Mouse (Mus musculus): Measurements from ENCODE around the gene Dnaaf2. TPM values are rescaled to one million over a fixed set of nuclear protein-coding genes. Genes with fewer than 3 reads are reported as not detected.

Dnaaf2 gene
- polyA plus RNA-seq, 1 experiment from 2014 or later: 6.7 TPM

- H3K27me3 ChIP-seq (ENCODE audit: control insufficient read depth, insufficient read depth, low read length): no peaks in the 10 kb centered on the region
- H3K4me1 ChIP-seq (ENCODE audit: control insufficient read depth in 2 of 2, insufficient read depth in 2 of 2, low read length in 2 of 2): peaks cover 2 to 13% of the 10 kb centered on the region in 2 experiments; a peak in 3 of 4 replicates
- peak; percentile 90 for ATAC-seq (ENCODE audit: insufficient number of reproducible peaks, insufficient read depth, low FRiP score, low read depth)
- H3K4me2 ChIP-seq (ENCODE audit: low read length): peak within 1 kb of the TSS; percentile 74
- H3K9ac ChIP-seq (ENCODE audit: low read length): peak within 1 kb of the TSS; percentile 76
- H3K36me3 ChIP-seq (ENCODE audit: control insufficient read depth, insufficient read depth, low read length): peaks cover 11% of the 10 kb centered on the region; the same call in 1 of the 2 replicates
- H3K4me3 ChIP-seq (ENCODE audit: control insufficient read depth in 1 of 2, insufficient read depth in 1 of 2, low read depth in 1 of 2, low read length in 2 of 2): peak within 1 kb of the TSS; percentile 74 to 94
- WGBS: under 1% methylated on average over 37 of the region's 37 CpGs
- H3K9me3 ChIP-seq (ENCODE audit: control insufficient read depth, low read length): no peaks in the 10 kb centered on the region
- H3K27ac ChIP-seq (replicated peaks in 1 of 2; ENCODE audit: control insufficient read depth in 1 of 2, insufficient read depth in 1 of 2, low read depth in 2 of 2, low read length in 2 of 2): peak within 1 kb of the TSS; percentile 88 to 94
Measured at GRCm38 (mm10) chr12:69227776-69228466, 29.7 kb upstream of the Dnaaf2 start, which contains the start of gene Pole2. TSS of gene Pole2 (minus strand) at chr12:69228195.

- no peak overlapping the region for H3K4me2 ChIP-seq (ENCODE audit: low read length)
- H3K36me3 ChIP-seq (ENCODE audit: control insufficient read depth, insufficient read depth, low read length): peaks cover 59% of the 10 kb centered on the region
- no peak for ATAC-seq (ENCODE audit: insufficient number of reproducible peaks, insufficient read depth, low FRiP score, low read depth)
- H3K27ac ChIP-seq (replicated peaks in 1 of 2; ENCODE audit: control insufficient read depth in 1 of 2, insufficient read depth in 1 of 2, low read depth in 2 of 2, low read length in 2 of 2): no peak overlapping the region
- H3K4me3 ChIP-seq (ENCODE audit: control insufficient read depth in 1 of 2, insufficient read depth in 1 of 2, low read depth in 1 of 2, low read length in 2 of 2): no peak overlapping the region
- H3K9me3 ChIP-seq (ENCODE audit: control insufficient read depth, low read length): no peaks in the 10 kb centered on the region
- 93% methylated on average over 19 of the region's 19 CpGs for WGBS
- no peaks in the 10 kb centered on the region for H3K4me1 ChIP-seq (ENCODE audit: control insufficient read depth in 2 of 2, insufficient read depth in 2 of 2, low read length in 2 of 2)
- no peak overlapping the region for H3K9ac ChIP-seq (ENCODE audit: low read length)
- H3K27me3 ChIP-seq (ENCODE audit: control insufficient read depth, insufficient read depth, low read length): no peaks in the 10 kb centered on the region
Measured at GRCm38 (mm10) chr12:69220613-69221277, 22.5 kb upstream of the Dnaaf2 start.

- H3K4me1 ChIP-seq (ENCODE audit: control insufficient read depth in 2 of 2, insufficient read depth in 2 of 2, low read length in 2 of 2): no peaks in the 10 kb centered on the region
- H3K27me3 ChIP-seq (ENCODE audit: control insufficient read depth, insufficient read depth, low read length): no peaks in the 10 kb centered on the region
- H3K4me3 ChIP-seq (ENCODE audit: control insufficient read depth in 1 of 2, insufficient read depth in 1 of 2, low read depth in 1 of 2, low read length in 2 of 2): no peak overlapping the region
- ATAC-seq (ENCODE audit: insufficient number of reproducible peaks, insufficient read depth, low FRiP score, low read depth): no peak
- WGBS: 89% methylated on average over 7 of the region's 7 CpGs
- no peak overlapping the region for H3K9ac ChIP-seq (ENCODE audit: low read length)
- H3K36me3 ChIP-seq (ENCODE audit: control insufficient read depth, insufficient read depth, low read length): peaks cover 83% of the 10 kb centered on the region
- H3K9me3 ChIP-seq (ENCODE audit: control insufficient read depth, low read length): no peaks in the 10 kb centered on the region
- H3K27ac ChIP-seq (replicated peaks in 1 of 2; ENCODE audit: control insufficient read depth in 1 of 2, insufficient read depth in 1 of 2, low read depth in 2 of 2, low read length in 2 of 2): no peak overlapping the region
- H3K4me2 ChIP-seq (ENCODE audit: low read length): no peak overlapping the region
Measured at GRCm38 (mm10) chr12:69216587-69216986, 18.4 kb upstream of the Dnaaf2 start.

- WGBS: 90% methylated on average over 3 of the region's 3 CpGs
- H3K4me2 ChIP-seq (ENCODE audit: low read length): no peak overlapping the region
- H3K36me3 ChIP-seq (ENCODE audit: control insufficient read depth, insufficient read depth, low read length): peaks cover 76% of the 10 kb centered on the region
- no peak overlapping the region for H3K27ac ChIP-seq (replicated peaks in 1 of 2; ENCODE audit: control insufficient read depth in 1 of 2, insufficient read depth in 1 of 2, low read depth in 2 of 2, low read length in 2 of 2)
- no peak for ATAC-seq (ENCODE audit: insufficient number of reproducible peaks, insufficient read depth, low FRiP score, low read depth)
- no peak overlapping the region for H3K4me3 ChIP-seq (ENCODE audit: control insufficient read depth in 1 of 2, insufficient read depth in 1 of 2, low read depth in 1 of 2, low read length in 2 of 2)
- H3K27me3 ChIP-seq (ENCODE audit: control insufficient read depth, insufficient read depth, low read length): no peaks in the 10 kb centered on the region
- no peak overlapping the region for H3K9ac ChIP-seq (ENCODE audit: low read length)
- H3K4me1 ChIP-seq (ENCODE audit: control insufficient read depth in 2 of 2, insufficient read depth in 2 of 2, low read length in 2 of 2): no peaks in the 10 kb centered on the region
- no peaks in the 10 kb centered on the region for H3K9me3 ChIP-seq (ENCODE audit: control insufficient read depth, low read length)
Measured at GRCm38 (mm10) chr12:69215000-69215785, 17.0 kb upstream of the Dnaaf2 start.

- Histone ChIP-seq H3K36me3 (ENCODE audit: control insufficient read depth, insufficient read depth, low read length) (peaks cover 78% of the 10 kb centered on the region), H3K27ac (replicated peaks in 1 of 2; ENCODE audit: control insufficient read depth in 1 of 2, insufficient read depth in 1 of 2, low read depth in 2 of 2, low read length in 2 of 2) (no peak overlapping the region), H3K9me3 (ENCODE audit: control insufficient read depth, low read length) (no peaks in the 10 kb centered on the region), H3K4me1 (ENCODE audit: control insufficient read depth in 2 of 2, insufficient read depth in 2 of 2, low read length in 2 of 2) (no peaks in the 10 kb centered on the region), H3K9ac (ENCODE audit: low read length) (no peak overlapping the region), H3K27me3 (ENCODE audit: control insufficient read depth, insufficient read depth, low read length) (no peaks in the 10 kb centered on the region), H3K4me3 (ENCODE audit: control insufficient read depth in 1 of 2, insufficient read depth in 1 of 2, low read depth in 1 of 2, low read length in 2 of 2) (no peak overlapping the region), H3K4me2 (ENCODE audit: low read length) (no peak overlapping the region)
- WGBS: 88% methylated on average over 7 of the region's 7 CpGs
- ATAC-seq (ENCODE audit: insufficient number of reproducible peaks, insufficient read depth, low FRiP score, low read depth): no peak
Measured at GRCm38 (mm10) chr12:69214393-69214792, 16.2 kb upstream of the Dnaaf2 start.

- H3K9me3 ChIP-seq (ENCODE audit: control insufficient read depth, low read length): no peaks in the 10 kb centered on the region
- H3K4me3 ChIP-seq (ENCODE audit: control insufficient read depth in 1 of 2, insufficient read depth in 1 of 2, low read depth in 1 of 2, low read length in 2 of 2): no peak overlapping the region
- no peaks in the 10 kb centered on the region for H3K27me3 ChIP-seq (ENCODE audit: control insufficient read depth, insufficient read depth, low read length)
- H3K4me1 ChIP-seq (ENCODE audit: control insufficient read depth in 2 of 2, insufficient read depth in 2 of 2, low read length in 2 of 2): no peaks in the 10 kb centered on the region
- H3K4me2 ChIP-seq (ENCODE audit: low read length): no peak overlapping the region
- H3K27ac ChIP-seq (replicated peaks in 1 of 2; ENCODE audit: control insufficient read depth in 1 of 2, insufficient read depth in 1 of 2, low read depth in 2 of 2, low read length in 2 of 2): no peak overlapping the region
- no peak for ATAC-seq (ENCODE audit: insufficient number of reproducible peaks, insufficient read depth, low FRiP score, low read depth)
- peaks cover 80% of the 10 kb centered on the region for H3K36me3 ChIP-seq (ENCODE audit: control insufficient read depth, insufficient read depth, low read length)
- 93% methylated on average over 13 of the region's 13 CpGs for WGBS
- no peak overlapping the region for H3K9ac ChIP-seq (ENCODE audit: low read length)
Measured at GRCm38 (mm10) chr12:69213186-69213777, 15.1 kb upstream of the Dnaaf2 start.

- Histone ChIP-seq H3K36me3 (ENCODE audit: control insufficient read depth, insufficient read depth, low read length) (peaks cover 71% of the 10 kb centered on the region), H3K27me3 (ENCODE audit: control insufficient read depth, insufficient read depth, low read length) (no peaks in the 10 kb centered on the region), H3K9ac (ENCODE audit: low read length) (no peak overlapping the region), H3K4me3 (ENCODE audit: control insufficient read depth in 1 of 2, insufficient read depth in 1 of 2, low read depth in 1 of 2, low read length in 2 of 2) (no peak overlapping the region), H3K27ac (replicated peaks in 1 of 2; ENCODE audit: control insufficient read depth in 1 of 2, insufficient read depth in 1 of 2, low read depth in 2 of 2, low read length in 2 of 2) (0 out of 4 replicates have a peak overlapping the region, but pooled peaks of 1 of the 2 experiments have one; percentile 41), H3K4me1 (ENCODE audit: control insufficient read depth in 2 of 2, insufficient read depth in 2 of 2, low read length in 2 of 2) (no peaks in the 10 kb centered on the region), H3K9me3 (ENCODE audit: control insufficient read depth, low read length) (no peaks in the 10 kb centered on the region), H3K4me2 (ENCODE audit: low read length) (peak overlapping the region; percentile 25; the same call in 1 of the 2 replicates)
- WGBS: 38% methylated on average over 5 of the region's 5 CpGs
- no peak for ATAC-seq (ENCODE audit: insufficient number of reproducible peaks, insufficient read depth, low FRiP score, low read depth)
Measured at GRCm38 (mm10) chr12:69211057-69211456, 12.8 kb upstream of the Dnaaf2 start.

Data from heart, embryonic 14.5 days (tissue).